Mouse (Mus musculus) liver, embryonic 14.5 days (tissue): ENCODE measurements at regions not wholly inside any gene's neighbourhood (a gene's known extent, or its start where the extent isn't known, plus 50 kb on each side); places are given as distances from the start of the nearest gene placed in this dataset.

Source experiments
- CTCF ChIP-seq: IDR thresholded peaks from 2 replicates; pipeline ENCODE4 v1.5.1; 2016; ENCODE audit warnings: antibody characterized with exemption, low read depth, control low read depth
- EP300 ChIP-seq: IDR thresholded peaks from 2 replicates; pipeline ENCODE4 v1.6.1; 2016; ENCODE audit warnings: antibody characterized with exemption, low read depth

- no peak for TF ChIP-seq CTCF
- TF ChIP-seq EP300, result no peak
These were observed 367.9 kb downstream of the Ets1 start for GRCm38 (mm10) chr9:33003880-33004279.
